Mouse (Mus musculus) yolk sac, embryonic 10.5 days (tissue): ENCODE data around the gene Ppm1m.

ENCODE experiments used
- DNase-seq: peaks from one replicate; pipeline ENCODE4 v3.0.0-alpha.2; 2017; ENCODE audit warnings: low spot score

Ppm1m gene

GRCm38 (mm10) chr9:106199535-106200272 is at the start of gene Ppm1m:
Gene Ppm1m, minus strand, starts transcription at chr9:106199746.
- DNase-seq: no peak

GRCm38 (mm10) chr9:106242813-106243488 is 43.4 kb upstream of the Ppm1m start:
- no peak for DNase-seq

- DNase-seq: no peak
These were observed 42.1 kb upstream of the Ppm1m start for GRCm38 (mm10) chr9:106241541-106242164.

GRCm38 (mm10) chr9:106237878-106238277 is 38.3 kb upstream of the Ppm1m start:
- DNase-seq: no peak

- no peak for DNase-seq
These were observed 37.9 kb upstream of the Ppm1m start for GRCm38 (mm10) chr9:106237401-106237800.

- no peak for DNase-seq
These were observed 37.3 kb upstream of the Ppm1m start for GRCm38 (mm10) chr9:106236818-106237211.

- DNase-seq: no peak
These were observed 36.7 kb upstream of the Ppm1m start for GRCm38 (mm10) chr9:106236156-106236817.

- no peak for DNase-seq
These were observed 35.8 kb upstream of the Ppm1m start for GRCm38 (mm10) chr9:106235194-106235830.

- DNase-seq: no peak
These were observed 34.4 kb upstream of the Ppm1m start for GRCm38 (mm10) chr9:106233953-106234352.

GRCm38 (mm10) chr9:106232956-106233355 is 33.4 kb upstream of the Ppm1m start:
- no peak for DNase-seq

GRCm38 (mm10) chr9:106231816-106232215 is 32.3 kb upstream of the Ppm1m start:
- no peak for DNase-seq

- DNase-seq: no peak
These were observed 31.7 kb upstream of the Ppm1m start for GRCm38 (mm10) chr9:106231220-106231619.

- no peak for DNase-seq
These were observed 31.2 kb upstream of the Ppm1m start for GRCm38 (mm10) chr9:106230734-106231106.

- DNase-seq: no peak
These were observed 30.6 kb upstream of the Ppm1m start for GRCm38 (mm10) chr9:106230051-106230733.

GRCm38 (mm10) chr9:106227790-106228429 is 28.4 kb upstream of the Ppm1m start:
- DNase-seq: peak; percentile 84

GRCm38 (mm10) chr9:106226151-106226682 is 26.7 kb upstream of the Ppm1m start:
- DNase-seq: no peak

- no peak for DNase-seq
These were observed 26.1 kb upstream of the Ppm1m start for GRCm38 (mm10) chr9:106225469-106226150.

- DNase-seq: no peak
These were observed 23.4 kb upstream of the Ppm1m start for GRCm38 (mm10) chr9:106222994-106223393.

- DNase-seq: no peak
These were observed 22.8 kb upstream of the Ppm1m start, which contains the start of gene Tlr9 for GRCm38 (mm10) chr9:106222261-106222851. Gene Tlr9, plus strand, starts transcription at chr9:106222598.
